Mouse (Mus musculus) hindbrain, embryonic 15.5 days (tissue): ENCODE measurements at regions not wholly inside any gene's neighbourhood (a gene's known extent, or its start where the extent isn't known, plus 50 kb on each side); places are given as distances from the start of the nearest gene placed in this dataset.
A peak's percentile ranks its signal among the peaks of the same experiment; 100 is the strongest.
"Not testable (repeated sequence)": the region's sequence is repeated elsewhere in the genome, so short reads cannot be mapped to it uniquely, and the experiment has no call there.

Experiments
- ATAC-seq: fragments of 200-750 bp; cut with Nextera tagmentation; 2 replicates; pipeline ENCODE4 v1.8.0; 2017; ENCODE audit warnings: low read depth, moderate number of reproducible peaks, moderate TSS enrichment; ENCODE audit not compliant: low FRiP score
- H3K27ac ChIP-seq: fragments of 300-500 bp; sonication (generic); replicated peaks from 2 replicates; pipeline ENCODE4 v1.5.1; 2015; ENCODE audit warnings: mild to moderate bottlenecking, inconsistent platforms
- H3K27me3 ChIP-seq: fragments of 300-500 bp; sonication (generic); 2 replicates; pipeline ENCODE4 v1.6.1; 2015; ENCODE audit warnings: control low read depth, inconsistent platforms
- H3K36me3 ChIP-seq: fragments of 300-500 bp; sonication (generic); 2 replicates; pipeline ENCODE4 v1.6.1; 2015; ENCODE audit warnings: control low read depth, inconsistent platforms
- H3K4me1 ChIP-seq: fragments of 300-500 bp; sonication (generic); replicated peaks from 2 replicates; pipeline ENCODE4 v1.6.1; 2015; ENCODE audit warnings: control low read depth, inconsistent platforms
- H3K4me2 ChIP-seq: fragments of 300-500 bp; sonication (generic); 2 replicates; pipeline ENCODE4 v1.6.1; 2015; ENCODE audit warnings: moderate library complexity, mild to moderate bottlenecking, inconsistent platforms
- H3K4me3 ChIP-seq: fragments of 300-500 bp; sonication (generic); 2 replicates; pipeline ENCODE4 v1.5.1; 2015; ENCODE audit warnings: mild to moderate bottlenecking, inconsistent platforms
- H3K9ac ChIP-seq: fragments of 300-500 bp; sonication (generic); 2 replicates; pipeline ENCODE4 v1.6.1; 2015; ENCODE audit warnings: inconsistent platforms
- H3K9me3 ChIP-seq: fragments of 300-500 bp; sonication (generic); 2 replicates; pipeline ENCODE4 v1.6.1; 2016; ENCODE audit warnings: control low read depth, inconsistent platforms
- WGBS: fragments of 180-500 bp; shearing (Covaris S2); methylation state at CpG from one replicate; pipeline ENCODE4 v1.1.7; 2015; 5-methylcytosine and 5-hydroxymethylcytosine counted together

GRCm38 (mm10) chr13:98438206-98438605 is 53.6 kb downstream of the Gm10320 start:
- Histone ChIP-seq H3K27me3 (no peaks in the 10 kb centered on the region), H3K9me3 (no peaks in the 10 kb centered on the region), H3K27ac (no peak overlapping the region), H3K9ac (no peak overlapping the region), H3K4me3 (no peak overlapping the region), H3K4me1 (no peaks in the 10 kb centered on the region), H3K4me2 (no peak overlapping the region), H3K36me3 (no peaks in the 10 kb centered on the region)
- WGBS, result 88% methylated on average over 8 of the region's 8 CpGs
- no peak for ATAC-seq

DNA sequence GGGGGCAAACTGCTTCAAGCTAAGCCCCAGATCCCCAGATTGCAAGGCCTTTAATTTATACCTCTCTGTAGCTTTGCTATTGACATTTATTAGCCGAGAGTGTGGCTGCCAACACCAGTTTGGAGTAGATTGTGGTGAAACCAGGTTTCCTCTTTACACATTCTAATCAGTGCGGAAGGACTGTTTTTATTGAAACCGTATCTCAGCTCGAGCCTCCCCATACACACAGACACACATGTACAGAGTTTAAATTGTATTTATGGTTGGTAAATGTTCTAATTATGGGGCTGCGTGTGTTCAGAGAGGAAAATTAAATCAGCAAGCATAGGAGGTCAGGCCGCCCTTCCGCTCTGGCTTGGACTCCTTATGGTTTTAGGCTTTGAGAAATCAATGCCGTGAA is 54.8 kb downstream of the Gm10320 start:
- no peaks in the 10 kb centered on the region for H3K27me3 ChIP-seq
- no peaks in the 10 kb centered on the region for H3K36me3 ChIP-seq
- H3K9me3 ChIP-seq, result no peaks in the 10 kb centered on the region
- H3K9ac ChIP-seq, result no peak overlapping the region
- H3K4me1 ChIP-seq, result no peaks in the 10 kb centered on the region
- WGBS, result 69% methylated on average over 8 of the region's 8 CpGs
- ATAC-seq, result no peak
- H3K4me2 ChIP-seq, result no peak overlapping the region
- H3K27ac ChIP-seq, result no peak overlapping the region
- no peak overlapping the region for H3K4me3 ChIP-seq

- Histone ChIP-seq H3K9me3 (no peaks in the 10 kb centered on the region), H3K27me3 (peaks cover 7% of the 10 kb centered on the region), H3K4me2 (no peak overlapping the region), H3K4me1 (no peaks in the 10 kb centered on the region), H3K27ac (no peak overlapping the region), H3K4me3 (no peak overlapping the region), H3K9ac (no peak overlapping the region), H3K36me3 (no peaks in the 10 kb centered on the region)
- 95% methylated on average over 8 of the region's 8 CpGs for WGBS
- no peak for ATAC-seq
These were observed 56.4 kb downstream of the Gm10320 start for GRCm38 (mm10) chr13:98435245-98435975.

- no peak for ATAC-seq
- 0 out of 2 replicates have a peak overlapping the region, but pooled peaks have one; percentile 1 for H3K4me3 ChIP-seq
- peaks cover 29% of the 10 kb centered on the region for H3K27me3 ChIP-seq
- H3K27ac ChIP-seq, result no peak overlapping the region
- peaks cover 5% of the 10 kb centered on the region; the same call in 1 of the 2 replicates for H3K4me1 ChIP-seq
- H3K9me3 ChIP-seq, result no peaks in the 10 kb centered on the region
- 0 out of 2 replicates have a peak overlapping the region, but pooled peaks have one; percentile 20 for H3K4me2 ChIP-seq
- 30% methylated on average over 21 of the region's 21 CpGs for WGBS
- no peaks in the 10 kb centered on the region for H3K36me3 ChIP-seq
- H3K9ac ChIP-seq, result no peak overlapping the region
These were observed 62.0 kb downstream of the Gm10320 start for GRCm38 (mm10) chr13:98429851-98430250.

DNA sequence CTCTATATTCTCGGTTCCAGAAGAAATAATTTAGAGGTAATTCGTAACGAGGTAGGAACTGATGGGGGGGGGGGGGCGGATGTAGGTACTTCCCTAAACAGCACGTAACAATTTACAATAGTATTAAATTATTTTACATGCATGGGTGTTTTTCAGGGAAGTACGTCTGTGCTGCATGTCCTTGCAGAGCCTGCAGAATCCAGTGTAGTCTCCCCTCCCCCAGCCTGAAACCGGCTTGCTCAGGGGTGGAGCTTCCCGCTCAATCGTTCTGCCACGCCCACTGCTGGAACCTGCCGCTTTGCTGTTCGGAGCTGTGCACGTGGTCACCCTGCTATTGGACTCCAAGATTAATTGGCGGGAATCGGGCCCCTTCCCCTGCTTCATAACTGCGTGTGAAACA is 64.1 kb downstream of the Gm10320 start:
- not testable (repeated sequence) for H3K9me3 ChIP-seq, H3K36me3 ChIP-seq, H3K27ac ChIP-seq, H3K4me1 ChIP-seq
- Histone ChIP-seq H3K27me3 (peaks cover 29% of the 10 kb centered on the region), H3K9ac (0 out of 2 replicates have a peak overlapping the region, but pooled peaks have one; percentile 19), H3K4me3 (peak overlapping the region; percentile 27), H3K4me2 (peak overlapping the region; percentile 54)
- 10% methylated on average over 16 of the region's 16 CpGs for WGBS
- ATAC-seq, result peak; percentile 74; the same call in 1 of the 2 replicates

- Histone ChIP-seq H3K9me3 (no peaks in the 10 kb centered on the region), H3K36me3 (no peaks in the 10 kb centered on the region), H3K4me2 (no peak overlapping the region), H3K27me3 (peaks cover 18% of the 10 kb centered on the region), H3K4me1 (peaks cover 5% of the 10 kb centered on the region; the same call in 1 of the 2 replicates), H3K27ac (no peak overlapping the region), H3K9ac (no peak overlapping the region), H3K4me3 (no peak overlapping the region)
- no peak for ATAC-seq
- 94% methylated on average over 7 of the region's 7 CpGs for WGBS
These were observed 66.8 kb downstream of the Gm10320 start for GRCm38 (mm10) chr13:98425026-98425425.

DNA sequence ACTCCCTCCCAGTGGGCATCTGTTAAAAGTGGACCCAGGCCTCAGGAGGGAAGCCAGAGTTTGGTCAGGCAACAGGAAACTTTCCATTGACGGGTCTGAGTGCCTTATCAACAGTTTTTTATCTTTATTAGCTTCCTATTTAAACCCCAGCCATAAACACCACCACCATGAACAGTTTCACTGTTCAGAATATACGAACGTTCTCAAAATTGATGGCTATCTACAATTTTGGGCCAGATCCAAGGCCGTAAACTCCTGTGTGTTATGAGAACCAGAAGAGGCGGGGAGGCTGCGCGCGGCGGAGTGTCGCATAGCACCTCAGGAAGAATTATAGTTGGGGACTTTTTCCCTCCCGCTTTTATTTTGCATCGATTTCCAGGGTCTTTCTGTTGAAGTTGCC is 67.8 kb downstream of the Gm10320 start:
- Histone ChIP-seq H3K9me3 (no peaks in the 10 kb centered on the region), H3K27me3 (peaks cover 10% of the 10 kb centered on the region), H3K4me1 (peaks cover 5% of the 10 kb centered on the region; the same call in 1 of the 2 replicates), H3K36me3 (no peaks in the 10 kb centered on the region), H3K9ac (no peak overlapping the region), H3K4me3 (no peak overlapping the region), H3K4me2 (no peak overlapping the region), H3K27ac (no peak overlapping the region)
- ATAC-seq, result no peak
- 88% methylated on average over 12 of the region's 12 CpGs for WGBS

DNA sequence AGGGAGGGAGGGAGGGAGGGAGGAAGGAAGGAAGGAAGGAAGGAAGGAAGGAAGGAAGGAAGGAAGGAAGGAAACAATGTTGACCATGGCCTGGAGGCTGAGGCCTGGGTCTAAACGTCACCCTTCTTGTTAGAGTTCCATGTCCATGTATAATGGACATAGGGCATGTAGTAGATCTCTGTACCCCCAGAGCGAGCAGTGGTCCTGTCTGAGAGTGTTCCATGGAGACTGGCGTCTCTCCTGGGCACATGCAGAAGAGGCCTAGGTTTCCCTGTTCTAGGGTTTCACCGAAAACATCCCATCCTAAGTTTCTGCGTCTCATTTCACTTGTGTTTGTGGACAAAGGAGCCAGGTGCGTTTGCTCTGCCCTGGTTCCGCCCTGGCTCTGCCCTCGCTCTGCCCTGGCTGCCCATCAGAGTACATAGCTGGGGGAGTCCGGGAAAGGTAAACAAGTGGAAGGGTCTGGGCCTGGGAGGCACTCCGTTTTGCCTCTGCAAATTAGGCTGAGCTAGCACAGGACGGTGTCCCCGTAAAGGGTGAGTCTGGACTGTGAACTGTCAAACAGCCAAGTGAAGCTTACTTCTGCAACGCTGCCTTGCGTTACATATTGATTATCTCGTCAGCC is 66.5 kb downstream of the Foxd1 start:
- Histone ChIP-seq H3K36me3 (no peaks in the 10 kb centered on the region), H3K4me3 (no peak overlapping the region), H3K4me2 (no peak overlapping the region), H3K27me3 (no peaks in the 10 kb centered on the region), H3K9ac (no peak overlapping the region), H3K4me1 (no peaks in the 10 kb centered on the region), H3K9me3 (no peaks in the 10 kb centered on the region), H3K27ac (no peak overlapping the region)
- ATAC-seq, result no peak
- 83% methylated on average over 15 of the region's 15 CpGs for WGBS

- H3K9me3 ChIP-seq, result no peaks in the 10 kb centered on the region
- no peak for ATAC-seq
- no peaks in the 10 kb centered on the region for H3K27me3 ChIP-seq
- no peak overlapping the region for H3K9ac ChIP-seq
- no peak overlapping the region for H3K27ac ChIP-seq
- H3K4me3 ChIP-seq, result no peak overlapping the region
- H3K4me1 ChIP-seq, result no peaks in the 10 kb centered on the region
- 93% methylated on average over 4 of the region's 4 CpGs for WGBS
- no peak overlapping the region for H3K4me2 ChIP-seq
- H3K36me3 ChIP-seq, result no peaks in the 10 kb centered on the region
These were observed 63.7 kb downstream of the Foxd1 start for GRCm38 (mm10) chr13:98417736-98418135.

DNA sequence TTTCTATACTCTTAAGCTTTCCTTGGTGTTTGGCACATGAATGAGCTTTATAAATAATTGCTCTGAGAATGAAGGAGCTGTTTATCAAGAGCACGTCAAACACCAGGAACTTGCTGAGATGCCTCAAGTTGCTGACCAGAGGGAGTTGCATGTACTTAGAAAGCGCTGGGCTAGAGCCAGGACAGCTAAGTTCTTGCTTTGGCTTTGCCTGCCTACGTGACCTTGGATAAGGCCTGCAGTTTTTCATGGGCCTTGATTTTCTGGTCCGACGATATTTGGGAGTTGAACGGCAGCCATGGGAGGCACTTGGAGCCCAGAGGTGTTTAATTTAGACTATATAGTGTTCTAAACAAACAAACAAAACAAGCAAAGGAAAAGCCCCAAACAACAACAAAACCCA is 62.4 kb downstream of the Foxd1 start:
- Histone ChIP-seq H3K4me3 (no peak overlapping the region), H3K27ac (no peak overlapping the region), H3K9ac (no peak overlapping the region), H3K9me3 (no peaks in the 10 kb centered on the region), H3K36me3 (no peaks in the 10 kb centered on the region), H3K4me1 (no peaks in the 10 kb centered on the region), H3K27me3 (no peaks in the 10 kb centered on the region), H3K4me2 (no peak overlapping the region)
- no peak for ATAC-seq
- WGBS, result 87% methylated on average over 6 of the region's 6 CpGs

DNA sequence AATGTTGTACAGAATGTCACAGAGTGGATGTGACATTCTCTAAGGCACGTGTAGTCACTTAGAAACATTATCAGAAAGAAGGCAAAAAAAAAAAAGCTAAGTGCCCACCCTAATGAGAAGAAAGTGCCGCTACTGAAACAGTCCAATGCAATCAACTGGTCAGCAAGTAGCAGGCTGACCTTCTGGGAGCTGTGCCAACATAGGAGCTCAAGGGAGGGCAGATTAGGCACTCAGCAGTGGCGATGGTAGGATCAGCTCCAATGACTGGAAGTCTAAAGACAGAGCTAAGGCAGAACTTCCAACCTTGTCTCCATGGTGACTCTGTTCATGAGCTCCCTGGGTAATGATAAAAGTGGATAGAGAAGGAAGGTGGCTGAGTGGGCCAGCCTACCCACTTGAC is 60.8 kb downstream of the Foxd1 start:
- Histone ChIP-seq H3K9ac (no peak overlapping the region), H3K27me3 (no peaks in the 10 kb centered on the region), H3K9me3 (no peaks in the 10 kb centered on the region), H3K4me2 (no peak overlapping the region), H3K36me3 (no peaks in the 10 kb centered on the region), H3K4me3 (no peak overlapping the region), H3K27ac (no peak overlapping the region), H3K4me1 (no peaks in the 10 kb centered on the region)
- 74% methylated on average over 3 of the region's 3 CpGs for WGBS
- no peak for ATAC-seq

DNA sequence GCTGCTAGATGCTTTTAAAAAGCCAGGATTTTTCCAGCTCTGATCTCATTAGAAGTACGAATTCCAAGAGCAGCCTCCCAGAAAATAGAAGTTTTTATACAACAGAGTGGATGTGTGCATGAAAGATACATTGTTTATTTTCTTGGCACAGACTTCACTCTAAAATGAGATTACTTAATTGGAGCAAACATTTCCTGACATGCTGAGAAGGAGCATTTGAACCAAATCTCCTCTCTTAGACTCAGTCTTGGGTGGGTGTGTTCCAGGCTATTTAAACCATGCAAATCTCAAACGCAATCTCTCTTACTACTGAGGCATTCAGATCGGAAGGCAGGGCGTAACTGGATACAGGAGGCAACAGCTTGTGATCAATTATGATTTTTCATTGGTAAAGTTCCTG is 59.2 kb downstream of the Foxd1 start:
- Histone ChIP-seq H3K9ac (no peak overlapping the region), H3K4me3 (no peak overlapping the region), H3K4me2 (no peak overlapping the region), H3K36me3 (no peaks in the 10 kb centered on the region), H3K9me3 (no peaks in the 10 kb centered on the region), H3K27ac (no peak overlapping the region), H3K4me1 (no peaks in the 10 kb centered on the region), H3K27me3 (no peaks in the 10 kb centered on the region)
- 67% methylated on average over 4 of the region's 4 CpGs for WGBS
- no peak for ATAC-seq
